Mouse (Mus musculus): ENCODE results near the gene Timm23. TPM values are rescaled to one million over a fixed set of nuclear protein-coding genes. Genes with fewer than 3 reads are reported as not detected.
"Not testable (repeated sequence)": the region's sequence is repeated elsewhere in the genome, so short reads cannot be mapped to it uniquely, and the experiment has no call there.

Timm23 gene
- polyA plus RNA-seq (2017; shearing (Covaris generic)), result 100 to 1,000 TPM; 177 to 183 TPM

DNA sequence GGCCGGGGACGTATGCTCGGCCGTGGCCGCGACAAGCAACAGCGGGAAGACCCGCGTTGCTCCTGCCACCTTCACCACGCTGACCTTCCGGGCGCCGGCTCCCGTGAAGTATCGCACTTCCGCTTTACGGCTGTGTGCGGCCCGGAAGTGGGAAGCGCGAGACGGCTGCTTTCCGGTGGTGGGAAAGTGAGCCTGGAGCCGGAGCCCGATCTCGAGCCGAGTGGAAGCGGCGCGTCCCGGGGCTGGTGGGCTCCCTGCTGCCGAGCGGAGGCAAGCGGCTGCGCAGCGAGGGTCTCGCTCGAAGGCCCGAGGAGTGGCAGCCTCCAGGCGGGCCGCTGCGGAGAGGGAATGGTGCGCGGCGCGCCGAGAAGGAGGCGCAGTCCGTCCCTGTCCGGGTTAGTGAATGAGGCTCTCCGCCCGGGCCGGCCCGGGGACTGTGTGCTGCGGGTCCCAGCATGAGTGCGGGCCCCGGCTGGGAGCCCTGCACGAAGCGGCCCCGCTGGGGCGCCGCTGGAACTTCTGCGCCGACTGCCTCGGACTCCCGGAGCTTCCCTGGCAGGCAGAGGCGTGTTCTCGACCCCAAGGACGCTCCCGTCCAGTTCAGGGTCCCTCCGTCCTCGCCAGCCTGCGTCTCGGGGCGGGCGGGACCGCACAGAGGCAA, at the start of gene Timm23, which contains the start of gene Parg:
Gene Timm23, minus strand, starts transcription at position 108 of the 661 bp plus-strand sequence.
Gene Parg, plus strand, starts transcription at position 159 of the 661 bp plus-strand sequence.
- peak; percentile 93 for ATAC-seq

DNA sequence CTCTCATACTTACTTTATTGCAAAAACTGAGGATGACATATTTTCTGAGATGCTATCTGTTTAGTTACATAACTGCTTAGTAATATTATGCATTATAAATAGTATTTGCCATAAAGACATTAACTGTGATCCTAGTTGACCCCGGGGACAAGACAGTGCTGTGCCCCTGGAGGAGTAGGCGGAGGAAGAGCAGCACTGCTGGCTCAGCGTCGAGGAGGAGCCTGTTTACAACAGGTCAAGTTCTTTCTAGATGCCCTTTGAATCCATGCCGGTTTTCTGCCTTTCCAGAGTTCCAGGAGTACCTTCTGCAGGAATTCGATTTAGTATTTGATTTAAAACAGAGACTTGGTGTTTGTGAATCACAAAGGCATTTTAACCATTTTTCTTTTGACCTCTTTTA, 47.9 kb upstream of the Timm23 start:
- ATAC-seq, result no peak

DNA sequence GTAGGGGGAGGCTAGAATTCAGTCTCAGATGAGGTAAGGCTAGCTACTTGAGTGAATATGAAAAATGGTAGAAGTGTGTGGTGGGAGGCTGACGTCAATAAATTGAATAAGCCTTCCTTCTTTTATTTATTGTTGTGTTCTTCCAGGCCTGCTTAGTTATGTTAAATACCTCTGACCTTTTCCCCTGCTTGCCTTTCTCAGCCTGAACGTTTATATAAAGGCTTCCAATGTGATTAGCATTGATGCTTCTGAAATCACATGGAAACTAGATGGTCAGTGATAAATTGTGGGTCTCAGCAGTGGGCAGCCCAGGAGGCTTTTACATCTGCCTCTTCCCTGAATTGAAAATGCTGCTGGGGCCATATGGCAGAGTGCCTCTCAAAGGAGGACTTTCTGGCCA, 44.3 kb upstream of the Timm23 start:
- no peak for ATAC-seq

DNA sequence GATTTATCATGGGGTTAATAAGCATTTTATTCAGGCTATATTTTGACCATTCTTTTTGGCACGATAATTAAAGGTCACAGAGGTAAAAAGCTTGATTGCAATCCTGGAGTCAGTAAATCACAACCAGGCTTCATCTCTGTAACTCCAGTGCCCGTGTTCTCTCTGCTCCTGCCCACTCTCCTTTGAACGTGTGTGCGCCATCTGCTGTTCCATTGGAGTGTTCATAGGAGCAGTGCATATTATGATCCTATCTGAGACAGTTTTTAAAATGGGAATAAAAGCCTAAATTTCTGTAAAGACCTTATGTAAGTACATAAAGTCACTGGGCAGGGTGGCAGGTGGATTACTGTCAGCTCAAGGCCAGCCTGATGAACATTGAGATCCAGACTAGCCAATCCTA, 40.7 kb upstream of the Timm23 start:
- ATAC-seq, result no peak

- ATAC-seq, result no peak
Measured at GRCm38 (mm10) chr14:32228996-32229395, 27.3 kb upstream of the Timm23 start.

GRCm38 (mm10) chr14:32226601-32227000, 24.9 kb upstream of the Timm23 start:
- no peak for ATAC-seq

GRCm38 (mm10) chr14:32201354-32201753, 344 bp downstream of the Timm23 start:
- ATAC-seq, result peak; percentile 41

- ATAC-seq, result not testable (repeated sequence)
Measured at GRCm38 (mm10) chr14:32193557-32193956, 8.1 kb downstream of the Timm23 start.

GRCm38 (mm10) chr14:32192437-32192836, 9.3 kb downstream of the Timm23 start:
- ATAC-seq, result peak; percentile 59

GRCm38 (mm10) chr14:32191926-32192325, 9.8 kb downstream of the Timm23 start:
- ATAC-seq, result no peak

GRCm38 (mm10) chr14:32190627-32191391, 10.9 kb downstream of the Timm23 start:
- ATAC-seq, result no peak

DNA sequence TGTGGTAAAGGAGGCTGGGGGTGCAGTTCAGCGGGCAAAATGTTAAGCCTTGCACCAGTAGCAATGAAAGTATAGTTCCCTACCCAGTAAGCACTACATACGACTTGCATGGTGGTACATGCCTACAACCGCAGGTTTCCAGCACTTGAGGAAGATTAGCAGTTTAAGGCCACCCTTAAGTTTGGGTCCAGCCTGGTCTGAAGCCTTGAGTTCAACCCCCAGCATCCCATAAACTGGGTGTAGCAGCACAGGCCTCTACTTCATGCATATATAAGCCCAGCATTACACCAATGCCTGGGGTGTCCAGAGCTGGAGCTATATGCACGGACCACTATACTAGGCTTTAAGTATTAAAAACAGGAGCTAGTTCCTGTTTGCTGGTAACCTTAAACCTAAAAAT, 17.9 kb downstream of the Timm23 start:
- ATAC-seq, result no peak

- ATAC-seq, result no peak
Measured at GRCm38 (mm10) chr14:32180861-32181260, 20.8 kb downstream of the Timm23 start.

DNA sequence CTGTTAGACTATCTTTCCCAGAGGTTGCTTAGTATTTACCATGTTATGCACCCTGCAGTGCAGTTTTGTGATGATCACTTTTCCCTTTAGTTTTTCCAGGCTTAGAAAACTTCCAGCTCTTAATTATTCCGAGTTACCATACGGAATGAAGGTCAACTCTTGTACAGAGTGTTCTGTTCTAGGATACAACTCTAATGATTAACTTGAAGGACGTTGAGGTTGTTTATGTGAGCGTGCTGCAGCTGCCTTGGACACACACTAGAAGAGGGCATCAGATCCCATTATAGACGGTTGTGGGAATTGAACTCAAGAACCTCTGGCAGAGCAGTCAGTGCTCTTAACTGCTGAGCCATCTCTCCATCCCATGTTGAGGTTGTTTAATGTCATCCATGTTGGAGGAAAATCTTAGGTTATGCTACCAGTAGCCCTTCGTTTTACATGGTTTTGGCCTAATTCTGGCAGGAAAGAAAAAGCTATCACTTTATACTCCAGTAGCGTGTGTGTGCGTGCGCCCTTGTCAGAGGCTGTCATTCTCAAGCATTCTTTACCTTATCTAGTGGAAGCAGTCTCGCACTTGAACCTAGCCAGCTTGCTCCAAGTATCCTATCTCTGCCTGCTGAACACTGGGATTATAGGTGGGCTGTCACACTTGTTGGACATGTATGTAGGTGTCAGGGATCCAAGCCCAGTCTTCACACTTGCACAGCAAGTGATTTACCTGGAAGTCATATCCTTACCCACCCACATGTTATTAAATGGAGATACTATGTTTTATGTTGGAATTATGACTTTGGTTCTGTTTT, 22.1 kb downstream of the Timm23 start:
- no peak for ATAC-seq

GRCm38 (mm10) chr14:32176590-32176989, 25.1 kb downstream of the Timm23 start:
- ATAC-seq, result not testable (repeated sequence)

DNA sequence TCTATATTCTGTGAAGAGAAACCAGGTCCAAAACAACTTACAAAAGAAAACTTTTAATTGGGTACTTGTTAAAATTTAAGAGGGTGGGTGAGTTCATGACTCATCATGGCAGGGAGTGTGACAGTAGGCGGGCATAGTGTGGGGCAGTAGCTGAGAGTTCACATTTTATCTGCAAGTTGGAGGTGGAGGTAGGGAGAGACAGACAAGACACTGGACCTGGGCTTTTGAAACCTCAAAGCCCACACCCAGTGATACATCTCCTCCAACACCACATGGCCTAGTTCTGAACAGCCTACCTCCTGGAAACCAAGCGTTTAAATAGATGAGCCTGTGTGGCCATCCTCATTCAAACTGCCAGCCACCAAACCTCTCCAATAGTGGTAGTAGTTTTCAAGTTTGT, 26.4 kb downstream of the Timm23 start:
- no peak for ATAC-seq

DNA sequence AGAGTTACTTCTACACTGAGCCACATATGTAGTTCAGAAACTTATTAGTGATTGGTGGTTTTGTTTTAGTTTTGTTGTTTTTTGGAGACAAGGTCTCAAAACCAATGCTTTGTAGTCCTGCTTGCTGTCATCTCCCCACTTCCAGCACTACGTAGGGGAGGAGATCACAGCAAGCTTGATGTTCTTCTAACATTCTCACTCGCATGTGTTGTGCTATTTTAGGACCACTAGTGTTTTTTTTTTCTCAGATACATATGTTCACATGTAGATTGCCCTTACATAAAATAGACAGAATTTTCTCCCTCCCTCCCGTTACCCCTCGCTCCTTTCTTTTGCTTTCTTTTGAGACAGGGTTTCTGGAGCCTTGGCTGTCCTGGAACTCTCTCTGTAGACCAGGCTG, 31.6 kb downstream of the Timm23 start:
- ATAC-seq, result no peak

DNA sequence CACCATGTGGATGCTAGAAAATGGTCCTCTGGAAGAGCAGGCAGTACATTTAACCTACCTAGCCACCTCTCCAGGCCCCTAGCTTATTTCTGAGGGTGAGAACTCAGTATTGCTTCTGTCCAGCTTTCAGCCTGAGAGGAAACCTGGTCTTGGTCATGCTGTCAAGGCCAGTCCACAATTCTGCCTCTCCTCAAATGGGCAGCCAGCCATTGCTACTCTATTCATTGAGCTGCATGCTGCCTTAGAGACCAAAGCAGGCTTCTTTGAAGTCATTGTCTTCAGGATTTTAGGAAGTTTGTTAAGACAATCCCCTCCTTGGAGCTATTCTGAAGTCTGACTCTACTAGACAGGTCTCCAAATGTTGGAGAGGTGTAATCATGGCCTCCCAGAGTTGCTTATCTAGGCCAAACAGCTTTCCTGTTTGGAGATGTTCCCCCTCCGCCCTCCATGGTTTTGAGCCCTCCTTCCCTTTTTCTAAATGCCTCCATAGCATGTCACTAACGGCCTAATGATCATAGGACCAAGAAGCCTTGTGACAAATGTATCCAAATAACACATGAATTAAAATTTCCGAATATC, 33.0 kb downstream of the Timm23 start:
- no peak for ATAC-seq

DNA sequence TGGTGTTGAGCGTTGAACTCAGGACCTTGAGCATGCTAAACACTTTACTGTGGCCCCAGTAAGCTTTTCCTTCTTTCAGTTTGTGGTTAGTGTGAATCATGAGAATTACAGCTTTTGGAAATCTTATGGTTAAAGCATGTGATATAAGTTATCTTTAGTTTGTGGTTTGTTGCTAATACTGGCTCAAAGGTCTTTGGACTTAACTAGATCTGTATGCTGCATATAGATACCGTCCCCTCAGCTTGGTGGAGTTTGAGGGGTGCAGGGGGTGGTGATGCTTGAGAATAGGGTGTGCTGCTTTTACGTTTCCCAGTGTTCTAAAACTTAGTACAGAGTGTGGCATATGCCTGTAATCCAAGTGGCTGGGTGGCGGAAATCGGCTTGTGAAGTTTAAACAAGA, 34.4 kb downstream of the Timm23 start:
- no peak for ATAC-seq

GRCm38 (mm10) chr14:32166840-32167239, 34.9 kb downstream of the Timm23 start:
- no peak for ATAC-seq

DNA sequence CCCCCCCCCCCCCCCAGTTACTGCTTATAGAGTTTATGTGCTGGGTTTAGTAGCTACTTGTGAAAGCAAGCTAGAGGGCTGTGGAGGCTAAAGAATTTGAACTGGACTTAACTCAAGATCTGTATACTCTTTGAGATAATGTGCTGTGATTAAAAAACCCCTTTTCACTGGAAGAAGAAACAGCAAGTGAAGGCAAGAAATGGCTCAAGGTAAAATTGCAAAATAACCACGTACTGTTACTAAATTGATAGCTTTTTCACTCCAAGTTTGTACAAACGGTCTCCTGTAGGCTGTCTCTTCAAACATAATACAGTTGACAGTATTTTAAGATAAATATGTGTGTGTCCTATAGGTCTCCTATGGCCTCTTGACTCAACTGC, 35.6 kb downstream of the Timm23 start:
- ATAC-seq, result no peak

DNA sequence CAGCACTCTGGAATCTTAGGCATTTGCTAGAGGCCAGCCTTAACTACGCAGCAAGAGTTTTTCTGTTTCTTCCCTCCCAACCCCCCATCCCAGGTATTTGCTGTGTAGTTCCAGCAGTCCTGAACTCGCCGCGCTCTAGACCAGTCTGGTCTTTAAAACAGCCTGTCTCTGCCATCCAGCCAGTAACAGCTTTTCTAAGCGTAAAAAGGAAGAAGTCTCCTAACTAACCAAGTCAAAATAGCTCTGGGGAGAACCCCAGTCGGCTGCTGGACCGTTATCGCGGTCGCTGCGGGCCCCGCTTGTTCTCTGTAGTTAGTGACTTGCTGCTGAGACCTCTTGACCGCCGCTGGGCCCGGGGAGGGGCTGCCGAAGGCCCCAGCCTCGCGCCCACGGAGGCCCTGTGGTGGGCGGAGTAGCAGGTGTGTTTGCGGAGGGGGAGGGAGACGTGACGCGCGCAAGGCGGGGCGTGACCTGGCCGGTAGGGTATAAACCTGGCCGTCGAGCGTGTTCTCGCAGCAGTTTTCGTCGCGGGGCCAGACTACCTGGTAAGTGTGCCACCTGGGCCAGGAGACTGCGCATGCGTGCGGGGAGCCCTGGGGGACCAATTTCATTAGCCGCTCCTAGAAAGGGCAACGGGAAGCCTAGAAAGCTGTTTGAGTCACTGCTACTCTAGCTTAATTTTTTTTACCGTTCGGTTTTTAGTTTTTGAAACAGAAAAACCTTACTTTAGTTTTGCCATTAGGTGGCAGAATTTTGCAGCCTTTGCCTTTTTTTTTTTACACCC, 36.2 kb downstream of the Timm23 start:
- peak; percentile 85 for ATAC-seq

All from activated CD4-positive, CD25-positive, alpha-beta regulatory T cell, adult 4 months (primary cell).